Mouse (Mus musculus) heart, embryonic 11.5 days (tissue): ENCODE results near the gene Btaf1. TPM values are rescaled to one million over a fixed set of nuclear protein-coding genes. Genes with fewer than 3 reads are reported as not detected.

Experiments used
- ATAC-seq: fragments of 200-750 bp; cut with Nextera tagmentation; replicated peaks from 2 replicates; pipeline ENCODE4 v1.8.0; 2017; ENCODE audit warnings: moderate library complexity; ENCODE audit not compliant: insufficient number of reproducible peaks, low FRiP score, low TSS enrichment
- H3K27ac ChIP-seq: fragments of 300-500 bp; sonication (generic); 2 replicates; pipeline ENCODE4 v1.5.1; 2014; ENCODE audit warnings: mild to moderate bottlenecking, low read depth, low read length
- H3K27me3 ChIP-seq: fragments of 300-500 bp; sonication (generic); 2 replicates; pipeline ENCODE4 v1.6.1; 2014; ENCODE audit warnings: mild to moderate bottlenecking, low read length, mixed read lengths; ENCODE audit not compliant: control insufficient read depth, insufficient read depth
- H3K36me3 ChIP-seq: fragments of 300-500 bp; sonication (generic); 2 replicates; pipeline ENCODE4 v1.6.1; 2014; ENCODE audit warnings: mild to moderate bottlenecking, low read length, moderate library complexity, mixed read lengths; ENCODE audit not compliant: control insufficient read depth, insufficient read depth
- H3K4me1 ChIP-seq: fragments of 300-500 bp; sonication (generic); 2 replicates; pipeline ENCODE4 v1.6.1; 2014; ENCODE audit warnings: low read length; ENCODE audit not compliant: control insufficient read depth, insufficient read depth
- H3K4me2 ChIP-seq: fragments of 300-500 bp; sonication (generic); 2 replicates; pipeline ENCODE4 v1.6.1; 2014; ENCODE audit warnings: mild to moderate bottlenecking, moderate library complexity
- H3K4me3 ChIP-seq: fragments of 300-500 bp; sonication (generic); 2 replicates; pipeline ENCODE4 v1.5.1; 2014; ENCODE audit warnings: low read depth, low read length
- H3K9ac ChIP-seq: fragments of 300-500 bp; sonication (generic); 2 replicates; pipeline ENCODE4 v1.6.1; 2014; ENCODE audit warnings: mild to moderate bottlenecking, low read depth, low read length, moderate library complexity
- H3K9me3 ChIP-seq: fragments of 300-500 bp; sonication (generic); replicated peaks from 2 replicates; pipeline ENCODE4 v1.6.1; 2016; ENCODE audit warnings: low read length; ENCODE audit not compliant: control insufficient read depth
- WGBS: fragments of 180-500 bp; shearing (Covaris S2); extraction: QIAGEN DNeasy Blood & Tissue Kit; methylation state at CpG from one replicate; pipeline ENCODE4 v1.1.7; 2014; ENCODE audit not compliant: insufficient replicate concordance; 5-methylcytosine and 5-hydroxymethylcytosine counted together
- polyA plus RNA-seq: library from polyadenylated mRNA; unstranded; fragments of >200 nt; fragmentation: Nextera tagmentation; extraction: Ambion mirVana; gene quantifications from 2 replicates; pipeline ENCODE4 v1.2.1, GENCODE M21; 2014

Gene Btaf1
- polyA plus RNA-seq, 1 experiment from 2014 or later, result 12.8 TPM

- ATAC-seq, result no peak
- no peak overlapping the region for H3K9ac ChIP-seq
- H3K27me3 ChIP-seq, result no peaks in the 10 kb centered on the region
- no peak overlapping the region for H3K4me3 ChIP-seq
- H3K4me1 ChIP-seq, result no peaks in the 10 kb centered on the region
- no peaks in the 10 kb centered on the region for H3K9me3 ChIP-seq
- no peak overlapping the region for H3K27ac ChIP-seq
- no peak overlapping the region for H3K4me2 ChIP-seq
- 46% methylated on average over 9 of the region's 9 CpGs for WGBS
- H3K36me3 ChIP-seq, result peaks cover 10% of the 10 kb centered on the region
Measured at GRCm38 (mm10) chr19:36897778-36898177, 28.1 kb upstream of the Btaf1 start.

DNA sequence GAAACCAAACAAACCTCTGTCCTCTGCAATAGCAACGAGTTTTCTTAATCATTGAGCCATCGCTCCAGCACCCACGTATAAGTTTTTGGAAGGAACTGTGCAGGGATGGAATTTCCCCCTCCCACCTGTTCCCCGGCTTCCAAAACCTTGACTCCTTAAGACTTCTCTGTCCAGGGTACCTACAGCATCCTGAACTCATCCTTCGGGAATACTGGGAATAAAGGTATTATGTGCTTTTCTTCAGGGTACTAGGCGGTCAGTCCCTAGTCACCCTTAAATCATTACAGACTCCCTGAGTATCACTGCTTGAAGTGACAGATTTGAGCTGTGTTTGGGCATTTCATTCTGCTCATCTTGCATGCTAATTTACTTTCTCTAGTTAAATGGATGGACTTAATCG is 22.5 kb upstream of the Btaf1 start:
- Histone ChIP-seq H3K9ac (peak overlapping the region; percentile 76; the same call in 1 of the 2 replicates), H3K4me3 (peak overlapping the region; percentile 61; the same call in 1 of the 2 replicates), H3K27me3 (no peaks in the 10 kb centered on the region), H3K36me3 (no peaks in the 10 kb centered on the region), H3K4me1 (peaks cover 2% of the 10 kb centered on the region; the same call in 1 of the 2 replicates), H3K9me3 (no peaks in the 10 kb centered on the region), H3K27ac (peak overlapping the region; percentile 81; the same call in 1 of the 2 replicates), H3K4me2 (peak overlapping the region; percentile 87)
- 46% methylated on average over 7 of the region's 7 CpGs for WGBS
- ATAC-seq, result no peak

GRCm38 (mm10) chr19:36904211-36905007 is 21.5 kb upstream of the Btaf1 start:
- Histone ChIP-seq H3K9ac (peak overlapping the region; percentile 76), H3K36me3 (no peaks in the 10 kb centered on the region)
- WGBS, result 2% methylated on average over 41 of the region's 41 CpGs

DNA sequence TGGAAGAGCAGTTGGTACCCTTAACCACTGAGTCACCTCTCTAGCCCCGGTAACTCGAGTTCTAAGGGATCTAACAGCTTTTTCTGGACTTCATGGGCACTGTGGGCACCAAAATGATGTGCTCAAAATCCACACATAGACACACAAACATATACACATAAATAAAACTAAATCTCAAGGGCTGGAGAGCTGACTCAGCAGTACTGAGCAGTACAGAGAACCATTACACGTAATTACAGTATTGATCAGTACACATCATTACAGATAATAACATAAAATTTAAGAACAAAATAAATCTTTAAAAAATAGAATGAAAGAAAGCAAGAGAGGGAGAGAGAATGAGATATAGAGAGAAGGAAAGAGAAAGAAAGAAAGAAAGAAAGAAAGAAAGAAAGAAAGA is 16.7 kb upstream of the Btaf1 start:
- 65% methylated on average over 3 of the region's 3 CpGs for WGBS
- ATAC-seq, result no peak
- Histone ChIP-seq H3K36me3 (no peaks in the 10 kb centered on the region), H3K27ac (no peak overlapping the region), H3K4me2 (no peak overlapping the region), H3K4me1 (no peaks in the 10 kb centered on the region), H3K9me3 (no peaks in the 10 kb centered on the region), H3K4me3 (no peak overlapping the region), H3K27me3 (no peaks in the 10 kb centered on the region), H3K9ac (no peak overlapping the region)

More at GRCm38 (mm10) chr19:36904211-36905007, 21.5 kb upstream of the Btaf1 start:
- H3K27me3 ChIP-seq, result no peaks in the 10 kb centered on the region
- H3K27ac ChIP-seq, result peak overlapping the region; percentile 81
- H3K4me2 ChIP-seq, result peak overlapping the region; percentile 87
- H3K4me3 ChIP-seq, result peak overlapping the region; percentile 61
- peaks cover 2% of the 10 kb centered on the region; the same call in 1 of the 2 replicates for H3K4me1 ChIP-seq
- ATAC-seq, result peak; percentile 84
- H3K9me3 ChIP-seq, result no peaks in the 10 kb centered on the region

- Histone ChIP-seq H3K27me3 (no peaks in the 10 kb centered on the region), H3K27ac (no peak overlapping the region), H3K9me3 (no peaks in the 10 kb centered on the region), H3K4me1 (no peaks in the 10 kb centered on the region), H3K4me3 (no peak overlapping the region), H3K9ac (no peak overlapping the region), H3K36me3 (no peaks in the 10 kb centered on the region), H3K4me2 (no peak overlapping the region)
- ATAC-seq, result no peak; the same call in 1 of the 2 replicates
- WGBS, result 13% methylated on average over 9 of the region's 9 CpGs
Measured at GRCm38 (mm10) chr19:36909676-36910292, 16.1 kb upstream of the Btaf1 start.

DNA sequence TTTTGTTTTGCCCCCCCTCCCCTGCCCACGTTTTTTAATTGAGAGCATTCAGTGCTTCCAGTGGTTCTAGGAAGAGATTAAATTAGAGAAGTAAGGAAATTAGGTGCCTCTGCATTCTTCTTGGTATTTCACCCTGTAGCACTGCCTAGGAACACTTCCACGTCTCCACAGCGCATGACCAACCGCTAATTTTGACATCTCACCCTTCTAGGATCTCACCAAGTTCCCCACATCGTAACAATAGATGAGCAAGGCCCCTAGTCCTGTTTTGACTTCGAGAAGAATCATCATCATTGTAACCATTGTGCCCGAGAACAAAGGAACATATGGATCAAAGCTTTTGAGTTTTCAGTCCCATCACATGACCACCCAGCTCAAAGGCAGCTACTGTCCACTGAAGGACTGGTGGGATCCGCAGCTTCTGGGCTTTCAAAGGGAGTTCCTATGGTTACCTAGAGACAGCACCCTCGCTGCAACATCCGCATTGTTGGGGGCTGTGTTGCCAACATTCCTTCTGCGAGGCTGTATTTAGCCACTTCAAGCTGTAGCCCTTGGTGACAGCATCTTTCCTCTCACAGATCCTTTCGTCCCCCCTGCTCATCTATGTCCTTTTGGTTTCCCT is 15.3 kb upstream of the Btaf1 start:
- no peaks in the 10 kb centered on the region for H3K9me3 ChIP-seq

DNA sequence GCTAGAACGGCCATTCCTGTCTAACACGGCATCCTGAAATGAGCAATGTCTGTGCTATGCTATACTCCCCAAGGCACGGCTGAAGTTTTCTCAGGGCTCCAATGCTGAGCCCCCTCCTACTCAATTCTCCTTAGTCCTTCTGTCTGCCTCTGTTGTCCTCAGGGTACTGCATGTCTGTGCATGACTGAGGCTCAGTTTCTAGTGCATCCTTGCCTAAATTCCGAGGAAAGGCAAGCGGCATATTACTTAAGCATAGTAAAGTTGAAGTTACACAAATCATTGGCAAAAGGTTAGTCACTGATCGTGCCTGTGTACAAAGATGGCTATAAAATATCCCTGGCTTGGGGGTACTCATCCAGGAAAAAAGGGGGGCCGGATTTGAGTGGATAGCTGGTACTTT is 12.8 kb upstream of the Btaf1 start:
- Histone ChIP-seq H3K9ac (no peak overlapping the region), H3K9me3 (no peaks in the 10 kb centered on the region), H3K27me3 (no peaks in the 10 kb centered on the region), H3K4me2 (no peak overlapping the region), H3K36me3 (no peaks in the 10 kb centered on the region), H3K4me3 (no peak overlapping the region), H3K27ac (no peak overlapping the region), H3K4me1 (no peaks in the 10 kb centered on the region)
- WGBS, result 76% methylated on average over 7 of the region's 7 CpGs
- no peak for ATAC-seq

More for the DNA sequence above, 15.3 kb upstream of the Btaf1 start:
- Histone ChIP-seq H3K36me3 (no peaks in the 10 kb centered on the region), H3K27me3 (no peaks in the 10 kb centered on the region), H3K4me1 (no peaks in the 10 kb centered on the region), H3K4me2 (no peak overlapping the region), H3K9ac (no peak overlapping the region), H3K4me3 (no peak overlapping the region), H3K27ac (no peak overlapping the region)
- 43% methylated on average over 12 of the region's 12 CpGs for WGBS
- no peak for ATAC-seq

DNA sequence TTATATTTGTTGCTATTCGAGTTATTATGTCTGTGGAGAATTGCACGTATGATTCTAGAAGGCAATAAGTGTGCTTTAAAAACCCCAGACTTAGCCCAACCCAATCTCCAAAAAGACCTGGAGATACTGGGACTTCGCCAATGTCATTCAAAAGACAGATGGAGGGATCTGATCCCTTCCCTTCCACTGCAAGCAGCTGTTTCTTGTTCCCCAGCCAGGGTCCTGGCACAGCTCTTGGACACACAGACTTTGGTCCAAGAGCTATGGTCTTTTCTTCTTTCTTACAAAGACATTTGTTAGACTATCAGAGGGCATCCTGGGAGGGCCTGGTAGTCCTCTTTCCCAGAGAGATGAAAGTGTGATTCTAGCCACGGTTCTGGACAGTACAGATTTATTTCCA is 9.7 kb upstream of the Btaf1 start:
- H3K4me2 ChIP-seq, result no peak overlapping the region
- ATAC-seq, result no peak
- no peak overlapping the region for H3K4me3 ChIP-seq
- H3K9me3 ChIP-seq, result no peaks in the 10 kb centered on the region
- no peaks in the 10 kb centered on the region for H3K4me1 ChIP-seq
- H3K36me3 ChIP-seq, result no peaks in the 10 kb centered on the region
- WGBS, result 80% methylated on average over 4 of the region's 4 CpGs
- H3K27ac ChIP-seq, result no peak overlapping the region
- no peak overlapping the region for H3K9ac ChIP-seq
- no peaks in the 10 kb centered on the region for H3K27me3 ChIP-seq
